Mouse (Mus musculus): ENCODE measurements around the gene Gm28308.

DNA sequence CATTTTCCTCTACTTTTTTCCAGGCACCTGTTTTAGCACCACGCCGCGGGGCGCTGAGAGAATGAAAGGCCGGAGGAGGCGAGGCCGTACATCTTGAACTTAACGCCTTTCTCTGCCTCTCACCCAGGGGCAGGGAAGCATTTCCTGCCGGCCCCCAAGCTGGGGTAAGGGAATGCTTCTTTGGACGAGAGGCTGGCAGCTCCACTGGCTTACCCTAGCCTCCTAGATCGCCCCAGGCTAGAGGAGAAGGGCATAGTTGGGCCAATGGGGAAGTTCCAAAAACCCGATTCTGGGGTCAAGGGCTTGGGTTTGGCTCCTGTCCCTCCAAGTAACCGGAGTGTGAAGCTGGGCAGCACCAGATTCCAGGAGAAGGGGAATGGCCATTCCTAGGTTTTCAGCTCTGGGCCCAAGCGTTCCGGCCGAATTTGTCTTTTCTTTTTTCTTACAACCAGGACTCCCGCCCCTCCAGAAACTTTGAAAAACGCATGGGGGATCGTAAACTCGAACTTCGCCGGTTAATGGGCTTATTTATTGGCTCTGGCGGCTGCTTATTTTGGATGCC is 19.9 kb upstream of the Gm28308 start:
- no peak for TF ChIP-seq ZC3H11A (IDR thresholded peaks at IDR 0.05; ENCODE audit: low read depth, low read length)
- no peak for TF ChIP-seq CTCF (conservative IDR thresholded peaks at IDR 0.05 in 1 of 2, IDR thresholded peaks at IDR 0.05 in 1 of 2; ENCODE audit: low read depth in 2 of 2, low read length in 2 of 2)
- no peak for TF ChIP-seq JUND (conservative IDR thresholded peaks at IDR 0.05; ENCODE audit: low read depth, low read length)
- TF ChIP-seq MYC (IDR thresholded peaks at IDR 0.05; ENCODE audit: low read depth, low read length) = no peak
- TF ChIP-seq MAX (IDR thresholded peaks at IDR 0.05; ENCODE audit: low read length) = no peak
- TF ChIP-seq TCF12 (IDR thresholded peaks at IDR 0.05; ENCODE audit: low read depth, low read length) = no peak
- TF ChIP-seq EP300 (IDR thresholded peaks at IDR 0.05; ENCODE audit: low read length) = no peak
- no peak for TF ChIP-seq POLR2A (IDR thresholded peaks at IDR 0.05; ENCODE audit: low read depth, low read length)
- no peak for TF ChIP-seq ETS1 (conservative IDR thresholded peaks at IDR 0.05; ENCODE audit: low read depth, low read length)
- TF ChIP-seq CHD1 (IDR thresholded peaks at IDR 0.05; ENCODE audit: low read depth, low read length) = no peak
- no peak for TF ChIP-seq ZMIZ1 (IDR thresholded peaks at IDR 0.05; ENCODE audit: low read depth, low read length)
- no peak for TF ChIP-seq BHLHE40 (IDR thresholded peaks at IDR 0.05; ENCODE audit: low read depth, low read length)
- no peak for TF ChIP-seq USF1 (IDR thresholded peaks at IDR 0.05; ENCODE audit: low read depth, low read length)
